Mouse (Mus musculus) liver, postnatal 0 days (tissue): Measurements from ENCODE around the gene Hoxd4.

Source experiments
- CTCF ChIP-seq: sonication (generic); IDR thresholded peaks from 2 replicates; pipeline ENCODE4 v1.5.1; 2016; ENCODE audit warnings: antibody characterized with exemption, low read depth
- EP300 ChIP-seq: IDR thresholded peaks from 2 replicates; pipeline ENCODE4 v1.6.1; 2016; ENCODE audit warnings: antibody characterized with exemption, low read depth, mild to moderate bottlenecking

DNA sequence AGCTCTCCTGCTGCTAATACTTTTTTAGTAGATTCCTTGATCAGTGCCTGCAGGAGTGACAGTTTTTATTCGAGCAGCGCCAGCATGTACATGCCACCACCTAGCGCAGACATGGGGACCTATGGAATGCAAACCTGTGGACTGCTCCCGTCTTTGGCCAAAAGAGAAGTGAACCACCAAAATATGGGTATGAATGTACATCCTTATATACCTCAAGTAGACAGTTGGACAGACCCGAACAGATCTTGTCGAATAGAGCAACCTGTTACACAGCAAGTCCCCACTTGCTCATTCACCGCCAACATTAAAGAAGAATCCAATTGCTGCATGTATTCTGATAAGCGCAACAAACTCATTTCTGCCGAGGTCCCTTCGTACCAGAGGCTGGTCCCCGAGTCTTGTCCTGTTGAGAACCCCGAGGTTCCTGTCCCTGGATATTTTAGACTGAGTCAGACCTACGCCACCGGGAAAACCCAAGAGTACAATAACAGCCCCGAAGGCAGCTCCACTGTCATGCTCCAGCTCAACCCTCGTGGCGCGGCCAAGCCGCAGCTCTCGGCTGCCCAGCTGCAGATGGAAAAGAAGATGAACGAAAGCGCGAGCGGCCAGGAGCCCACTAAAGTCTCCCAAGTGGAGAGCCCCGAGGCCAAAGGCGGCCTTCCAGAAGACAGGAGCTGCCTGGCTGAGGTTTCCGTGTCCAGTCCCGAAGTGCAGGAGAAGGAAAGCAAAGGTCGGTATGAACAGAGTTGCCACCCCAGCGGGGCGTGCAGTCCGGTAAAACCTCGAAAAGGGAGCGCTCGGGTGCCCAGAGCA lies 19.5 kb upstream of the Hoxd4 start:
- TF ChIP-seq CTCF, result no peak
- no peak for TF ChIP-seq EP300
